Mouse (Mus musculus): Measurements from ENCODE around the gene Dact3. TPM values are rescaled to one million over a fixed set of nuclear protein-coding genes. Genes with fewer than 3 reads are reported as not detected.

The Dact3 gene
- polyA plus RNA-seq, 2 experiments = 0.14 to 0.68 TPM

DNA sequence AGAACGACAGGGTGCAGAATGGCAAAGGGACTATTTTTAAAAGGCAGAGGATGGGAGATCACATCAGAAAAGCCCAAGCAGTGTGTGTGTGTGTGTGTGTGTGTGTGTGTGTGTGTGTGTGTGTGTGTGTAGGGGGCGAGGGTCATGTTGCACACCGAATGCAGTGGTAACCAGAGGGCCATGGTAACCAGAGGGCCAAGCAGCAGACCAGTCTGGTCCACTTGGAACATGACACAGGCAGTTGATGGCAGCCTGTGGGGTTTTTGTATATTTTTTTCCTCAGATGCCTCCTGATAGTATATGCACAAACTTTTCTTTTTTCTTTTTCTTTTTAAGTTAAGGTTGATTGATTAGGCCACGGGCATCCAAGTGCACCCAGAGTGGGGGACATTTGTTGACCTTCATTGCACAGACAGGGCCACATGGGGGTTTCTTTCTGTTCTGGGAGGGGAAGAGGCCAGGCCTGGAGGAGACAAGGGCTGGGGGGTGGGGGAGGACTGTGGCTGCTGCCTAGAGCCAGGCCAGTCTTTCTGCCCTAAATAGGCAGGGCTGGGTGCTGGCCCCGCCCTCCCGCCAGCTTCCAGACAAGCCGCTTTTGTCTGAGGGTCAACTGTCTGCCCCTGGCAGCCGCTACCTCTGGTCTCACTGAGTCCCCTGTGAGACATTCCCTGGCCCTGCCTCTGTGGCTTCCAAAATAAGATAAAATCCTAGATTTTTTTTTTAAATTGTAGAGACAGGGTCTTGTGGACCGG, 4.9 kb downstream of the Dact3 start:
- H3K27ac ChIP-seq = no peak overlapping the region
- no peak overlapping the region for H3K9ac ChIP-seq (replicated peaks)
- H3K4me3 ChIP-seq (ENCODE audit: insufficient read depth in 1 of 2, low read depth in 2 of 2, low read length in 2 of 2) = no peak overlapping the region
- TF ChIP-seq EP300 (IDR thresholded peaks at IDR 0.05; ENCODE audit: low read depth) (no peak), CTCF (IDR thresholded peaks at IDR 0.05; ENCODE audit: low read depth) (no peak)
- no peak overlapping the region for H3K4me2 ChIP-seq (ENCODE audit: low read depth)
- 37% methylated on average over 9 of the region's 9 CpGs for WGBS (ENCODE audit: insufficient replicate concordance)
- H3K4me1 ChIP-seq (replicated peaks; ENCODE audit: control insufficient read depth in 2 of 2, insufficient read depth in 2 of 2, low read length in 1 of 2) = no peaks in the 10 kb centered on the region
- peaks cover 23% of the 10 kb centered on the region for H3K27me3 ChIP-seq (ENCODE audit: control insufficient read depth, insufficient read depth, low read length)
- DNase-seq (ENCODE audit: low read depth in 3 of 3, low spot score in 3 of 3) = no peak
- no peaks in the 10 kb centered on the region for H3K36me3 ChIP-seq (replicated peaks; ENCODE audit: control insufficient read depth, insufficient read depth, low read depth)
- no peaks in the 10 kb centered on the region for H3K9me3 ChIP-seq (ENCODE audit: control insufficient read depth, low read length)
- ATAC-seq (ENCODE audit: insufficient read depth) = no peak

DNA sequence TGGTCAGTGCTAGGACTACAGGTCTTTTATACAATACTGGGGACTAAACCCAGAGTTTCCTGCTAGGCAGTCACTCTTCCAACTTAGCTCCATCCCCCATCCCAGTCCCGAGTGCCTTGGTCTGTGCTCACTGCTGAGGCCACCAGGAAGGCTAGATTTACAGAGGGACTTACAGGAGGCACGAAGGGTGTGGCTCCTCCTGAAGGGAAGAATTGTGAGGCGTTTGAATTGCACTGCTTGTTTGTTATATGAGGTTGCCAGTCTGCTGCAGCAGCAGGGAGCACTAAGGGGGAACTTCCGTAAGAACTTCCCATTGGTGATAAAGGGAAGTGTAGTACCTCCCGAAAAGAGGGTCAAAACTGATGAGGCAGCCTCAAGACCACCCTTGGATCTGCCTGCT, 5.5 kb downstream of the Dact3 start:
- H3K9me3 ChIP-seq (ENCODE audit: control insufficient read depth, low read length) = no peaks in the 10 kb centered on the region; the same call in none of the 2 replicates
- DNase-seq (ENCODE audit: low read depth in 3 of 3, low spot score in 3 of 3) = no peak
- no peak overlapping the region for H3K4me2 ChIP-seq (ENCODE audit: low read depth)
- H3K4me1 ChIP-seq (replicated peaks; ENCODE audit: control insufficient read depth in 2 of 2, insufficient read depth in 2 of 2, low read length in 1 of 2) = no peaks in the 10 kb centered on the region
- no peaks in the 10 kb centered on the region for H3K36me3 ChIP-seq (replicated peaks; ENCODE audit: control insufficient read depth, insufficient read depth, low read depth)
- no peak overlapping the region for H3K4me3 ChIP-seq (ENCODE audit: insufficient read depth in 1 of 2, low read depth in 2 of 2, low read length in 2 of 2)
- ATAC-seq (ENCODE audit: insufficient read depth) = no peak
- 14% methylated on average over 5 of the region's 5 CpGs for WGBS (ENCODE audit: insufficient replicate concordance)
- TF ChIP-seq CTCF (IDR thresholded peaks at IDR 0.05; ENCODE audit: low read depth) = no peak
- no peak for TF ChIP-seq EP300 (IDR thresholded peaks at IDR 0.05; ENCODE audit: low read depth)
- no peak overlapping the region for H3K27ac ChIP-seq
- no peak overlapping the region for H3K9ac ChIP-seq (replicated peaks)
- H3K27me3 ChIP-seq (ENCODE audit: control insufficient read depth, insufficient read depth, low read length) = peaks cover 29% of the 10 kb centered on the region

- no peak overlapping the region for H3K9ac ChIP-seq (replicated peaks)
- no peak for ATAC-seq (ENCODE audit: insufficient read depth)
- DNase-seq (ENCODE audit: low read depth in 3 of 3, low spot score in 3 of 3) = no peak
- H3K9me3 ChIP-seq (ENCODE audit: control insufficient read depth, low read length) = peaks cover 2% of the 10 kb centered on the region
- no peak for TF ChIP-seq EP300 (IDR thresholded peaks at IDR 0.05; ENCODE audit: low read depth)
- TF ChIP-seq CTCF (IDR thresholded peaks at IDR 0.05; ENCODE audit: low read depth) = no peak
- 60% methylated on average over 6 of the region's 6 CpGs for WGBS (ENCODE audit: insufficient replicate concordance)
- H3K27ac ChIP-seq = no peak overlapping the region
- no peak overlapping the region for H3K4me3 ChIP-seq (ENCODE audit: insufficient read depth in 1 of 2, low read depth in 2 of 2, low read length in 2 of 2)
- no peaks in the 10 kb centered on the region for H3K4me1 ChIP-seq (replicated peaks; ENCODE audit: control insufficient read depth in 2 of 2, insufficient read depth in 2 of 2, low read length in 1 of 2)
- no peaks in the 10 kb centered on the region for H3K36me3 ChIP-seq (replicated peaks; ENCODE audit: control insufficient read depth, insufficient read depth, low read depth)
- no peak overlapping the region for H3K4me2 ChIP-seq (ENCODE audit: low read depth)
- H3K27me3 ChIP-seq (ENCODE audit: control insufficient read depth, insufficient read depth, low read length) = peaks cover 36% of the 10 kb centered on the region
These were observed 8.0 kb downstream of the Dact3 start for GRCm38 (mm10) chr7:16883162-16883561.

DNA sequence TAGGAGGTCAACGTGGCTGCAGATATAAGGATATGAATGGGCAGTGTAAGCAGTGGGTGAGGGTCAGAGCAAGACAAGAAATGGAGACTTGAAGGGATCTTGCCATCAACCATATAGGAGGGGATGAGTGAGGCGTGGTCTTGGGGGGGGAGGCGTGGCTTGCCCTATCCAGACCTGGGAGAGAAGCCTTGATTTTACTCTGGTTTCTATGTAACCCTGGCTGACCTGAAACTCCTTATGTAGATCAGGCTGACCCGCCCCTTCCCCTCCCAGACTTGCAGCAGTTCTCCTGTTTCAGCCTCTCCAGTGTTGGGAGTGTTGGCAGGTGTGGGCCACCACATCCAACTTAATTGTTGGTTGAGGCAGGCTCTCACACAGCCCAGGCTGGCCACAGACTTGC, 9.2 kb downstream of the Dact3 start:
- DNase-seq (ENCODE audit: low read depth in 3 of 3, low spot score in 3 of 3) = no peak
- Histone ChIP-seq H3K27me3 (ENCODE audit: control insufficient read depth, insufficient read depth, low read length) (peaks cover 36% of the 10 kb centered on the region), H3K9me3 (ENCODE audit: control insufficient read depth, low read length) (peaks cover 2% of the 10 kb centered on the region), H3K27ac (no peak overlapping the region), H3K4me3 (ENCODE audit: insufficient read depth in 1 of 2, low read depth in 2 of 2, low read length in 2 of 2) (no peak overlapping the region), H3K4me2 (ENCODE audit: low read depth) (no peak overlapping the region), H3K4me1 (replicated peaks; ENCODE audit: control insufficient read depth in 2 of 2, insufficient read depth in 2 of 2, low read length in 1 of 2) (no peaks in the 10 kb centered on the region), H3K9ac (replicated peaks) (no peak overlapping the region), H3K36me3 (replicated peaks; ENCODE audit: control insufficient read depth, insufficient read depth, low read depth) (no peaks in the 10 kb centered on the region)
- TF ChIP-seq CTCF (IDR thresholded peaks at IDR 0.05; ENCODE audit: low read depth) (no peak), EP300 (IDR thresholded peaks at IDR 0.05; ENCODE audit: low read depth) (no peak)
- no peak for ATAC-seq (ENCODE audit: insufficient read depth)
- WGBS (ENCODE audit: insufficient replicate concordance) = 26% methylated on average over 4 of the region's 4 CpGs

GRCm38 (mm10) chr7:16885271-16885776, 10.2 kb downstream of the Dact3 start:
- no peak for TF ChIP-seq EP300 (IDR thresholded peaks at IDR 0.05; ENCODE audit: low read depth)
- TF ChIP-seq CTCF (IDR thresholded peaks at IDR 0.05; ENCODE audit: low read depth) = no peak
- H3K36me3 ChIP-seq (replicated peaks; ENCODE audit: control insufficient read depth, insufficient read depth, low read depth) = no peaks in the 10 kb centered on the region
- H3K4me1 ChIP-seq (replicated peaks; ENCODE audit: control insufficient read depth in 2 of 2, insufficient read depth in 2 of 2, low read length in 1 of 2) = no peaks in the 10 kb centered on the region
- ATAC-seq (ENCODE audit: insufficient read depth) (no peak), DNase-seq (ENCODE audit: low read depth in 3 of 3, low spot score in 3 of 3) (no peak)
- peaks cover 2% of the 10 kb centered on the region for H3K9me3 ChIP-seq (ENCODE audit: control insufficient read depth, low read length)
- H3K4me3 ChIP-seq (ENCODE audit: insufficient read depth in 1 of 2, low read depth in 2 of 2, low read length in 2 of 2) = peak overlapping the region in 1 of 2 experiments; percentile 17; a peak in 2 of 4 replicates
- H3K27me3 ChIP-seq (ENCODE audit: control insufficient read depth, insufficient read depth, low read length) = peaks cover 37% of the 10 kb centered on the region
- H3K27ac ChIP-seq = no peak overlapping the region
- WGBS (ENCODE audit: insufficient replicate concordance) = 9% methylated on average over 79 of the region's 95 CpGs
- peak overlapping the region; percentile 4; the same call in 1 of the 2 replicates for H3K4me2 ChIP-seq (ENCODE audit: low read depth)
- H3K9ac ChIP-seq (replicated peaks) = no peak overlapping the region

Measured in liver, embryonic 14.5 days (tissue).